Mouse (Mus musculus) embryonic facial prominence, embryonic 15.5 days (tissue): ENCODE measurements at regions not wholly inside any gene's neighbourhood (a gene's known extent, or its start where the extent isn't known, plus 50 kb on each side); places are given as distances from the start of the nearest gene placed in this dataset.

Experiments used
- ATAC-seq: fragments of 200-750 bp; cut with Nextera tagmentation; 2 replicates; pipeline ENCODE4 v1.8.0; 2017; ENCODE audit warnings: low read depth, moderate TSS enrichment; ENCODE audit not compliant: insufficient number of reproducible peaks, low FRiP score, low TSS enrichment
- H3K27ac ChIP-seq: fragments of 300-500 bp; sonication (generic); replicated peaks from 2 replicates; pipeline ENCODE4 v1.5.1; 2015; ENCODE audit warnings: mild to moderate bottlenecking, inconsistent platforms
- H3K27me3 ChIP-seq: fragments of 300-500 bp; sonication (generic); 2 replicates; pipeline ENCODE4 v1.6.1; 2015; ENCODE audit warnings: inconsistent platforms
- H3K36me3 ChIP-seq: fragments of 300-500 bp; sonication (generic); 2 replicates; pipeline ENCODE4 v1.6.1; 2015; ENCODE audit warnings: mild to moderate bottlenecking, inconsistent platforms
- H3K4me1 ChIP-seq: fragments of 300-500 bp; sonication (generic); 2 replicates; pipeline ENCODE4 v1.6.1; 2015; ENCODE audit warnings: inconsistent platforms
- H3K4me2 ChIP-seq: fragments of 300-500 bp; sonication (generic); replicated peaks from 2 replicates; pipeline ENCODE4 v1.6.1; 2015; ENCODE audit warnings: mild to moderate bottlenecking, inconsistent platforms
- H3K4me3 ChIP-seq: fragments of 300-500 bp; sonication (generic); replicated peaks from 2 replicates; pipeline ENCODE4 v1.5.1; 2015; ENCODE audit warnings: mild to moderate bottlenecking, inconsistent platforms
- H3K9ac ChIP-seq: fragments of 300-500 bp; sonication (generic); 2 replicates; pipeline ENCODE4 v1.6.1; 2015; ENCODE audit warnings: inconsistent platforms
- H3K9me3 ChIP-seq: fragments of 300-500 bp; sonication (generic); replicated peaks from 2 replicates; pipeline ENCODE4 v1.6.1; 2016; ENCODE audit warnings: inconsistent platforms
- WGBS: fragments of 180-500 bp; shearing (Covaris S2); methylation state at CpG from one replicate; pipeline ENCODE4 v1.1.7; 2015; 5-methylcytosine and 5-hydroxymethylcytosine counted together

DNA sequence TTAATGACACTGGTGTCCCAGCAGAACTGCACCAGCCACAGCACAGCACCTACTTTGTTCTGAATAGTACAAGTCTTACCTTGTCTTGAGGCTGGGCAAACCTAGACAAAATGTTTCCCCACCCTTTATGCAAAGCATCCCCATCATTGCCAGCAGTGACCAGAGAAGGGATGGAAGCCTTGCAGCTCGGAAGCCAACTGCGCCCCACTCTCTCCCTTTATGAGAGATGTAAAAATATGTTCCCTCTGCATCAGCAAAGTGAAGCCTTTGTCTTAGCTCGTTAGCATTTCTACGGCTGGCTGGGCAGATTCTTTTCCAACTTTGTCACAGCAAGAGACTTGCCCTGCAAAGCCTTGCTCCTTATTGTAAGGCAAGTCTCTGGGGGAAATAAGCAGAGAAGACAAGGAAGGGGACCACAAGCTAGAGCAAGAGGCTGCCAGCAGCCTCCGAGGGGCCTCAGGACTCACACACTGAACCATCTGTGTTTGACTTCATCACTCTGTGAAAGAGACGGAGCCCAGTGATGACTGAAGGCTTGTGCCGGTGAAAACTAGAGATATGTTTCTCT, 206.5 kb upstream of the Egln3 start:
- no peaks in the 10 kb centered on the region for H3K9me3 ChIP-seq
- 49% methylated on average over 7 of the region's 7 CpGs for WGBS
- no peak overlapping the region for H3K9ac ChIP-seq
- H3K36me3 ChIP-seq = no peaks in the 10 kb centered on the region
- ATAC-seq = no peak
- no peaks in the 10 kb centered on the region; the same call in 1 of the 2 replicates for H3K4me1 ChIP-seq
- no peak overlapping the region for H3K4me2 ChIP-seq
- no peak overlapping the region for H3K4me3 ChIP-seq
- H3K27me3 ChIP-seq = no peaks in the 10 kb centered on the region
- H3K27ac ChIP-seq = no peak overlapping the region

GRCm38 (mm10) chr12:54408906-54409305, 205.2 kb upstream of the Egln3 start:
- Histone ChIP-seq H3K4me2 (no peak overlapping the region), H3K4me1 (peaks cover 6% of the 10 kb centered on the region), H3K9me3 (no peaks in the 10 kb centered on the region), H3K36me3 (no peaks in the 10 kb centered on the region), H3K9ac (no peak overlapping the region), H3K4me3 (no peak overlapping the region), H3K27me3 (no peaks in the 10 kb centered on the region), H3K27ac (no peak overlapping the region)
- no peak for ATAC-seq
- 77% methylated on average over 6 of the region's 6 CpGs for WGBS

GRCm38 (mm10) chr12:54407301-54407896, 203.7 kb upstream of the Egln3 start:
- H3K4me1 ChIP-seq = peaks cover 6% of the 10 kb centered on the region
- H3K4me3 ChIP-seq = no peak overlapping the region
- H3K27ac ChIP-seq = no peak overlapping the region
- 58% methylated on average over 6 of the region's 6 CpGs for WGBS
- H3K9me3 ChIP-seq = no peaks in the 10 kb centered on the region
- H3K36me3 ChIP-seq = no peaks in the 10 kb centered on the region
- ATAC-seq = no peak
- H3K4me2 ChIP-seq = no peak overlapping the region
- no peaks in the 10 kb centered on the region for H3K27me3 ChIP-seq
- no peak overlapping the region for H3K9ac ChIP-seq

GRCm38 (mm10) chr12:54405066-54405465, 201.4 kb upstream of the Egln3 start:
- no peak overlapping the region for H3K9ac ChIP-seq
- WGBS = 33% methylated on average over 14 of the region's 14 CpGs
- ATAC-seq = peak; percentile 7; the same call in 1 of the 2 replicates
- H3K27me3 ChIP-seq = no peaks in the 10 kb centered on the region
- H3K4me3 ChIP-seq = no peak overlapping the region
- peak overlapping the region; percentile 19; the same call in 1 of the 2 replicates for H3K4me2 ChIP-seq
- no peaks in the 10 kb centered on the region for H3K36me3 ChIP-seq
- no peaks in the 10 kb centered on the region for H3K9me3 ChIP-seq
- peaks cover 6% of the 10 kb centered on the region for H3K4me1 ChIP-seq
- no peak overlapping the region for H3K27ac ChIP-seq

- H3K4me1 ChIP-seq = peaks cover 6% of the 10 kb centered on the region
- H3K27ac ChIP-seq = no peak overlapping the region
- 75% methylated on average over 6 of the region's 6 CpGs for WGBS
- no peak overlapping the region for H3K4me2 ChIP-seq
- no peaks in the 10 kb centered on the region for H3K9me3 ChIP-seq
- H3K27me3 ChIP-seq = no peaks in the 10 kb centered on the region
- ATAC-seq = no peak
- H3K36me3 ChIP-seq = no peaks in the 10 kb centered on the region
- H3K9ac ChIP-seq = no peak overlapping the region
- no peak overlapping the region for H3K4me3 ChIP-seq
Observed at GRCm38 (mm10) chr12:54402591-54402990, 198.9 kb upstream of the Egln3 start.

DNA sequence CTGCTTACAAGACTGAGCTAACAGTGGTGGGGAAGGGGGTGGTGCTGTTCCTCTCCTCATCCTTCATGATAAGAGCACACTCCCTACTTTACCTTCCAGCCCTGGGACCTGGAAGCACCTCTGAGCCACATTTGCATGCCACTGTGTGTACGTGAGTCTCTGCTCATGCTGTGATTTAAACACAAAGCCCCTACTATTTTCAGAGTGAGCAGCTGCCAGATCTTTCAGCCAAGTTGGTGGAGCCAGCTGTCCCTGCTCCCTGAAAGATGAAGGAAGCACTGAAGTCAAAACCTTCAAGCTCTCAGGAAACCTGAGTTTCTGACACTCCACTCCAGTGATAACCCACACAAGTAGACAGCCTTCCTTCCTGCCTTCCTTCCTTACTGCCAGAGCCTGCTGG, 198.0 kb upstream of the Egln3 start:
- Histone ChIP-seq H3K9ac (no peak overlapping the region), H3K36me3 (no peaks in the 10 kb centered on the region), H3K4me3 (no peak overlapping the region), H3K27ac (0 out of 2 replicates have a peak overlapping the region, but pooled peaks have one; percentile 14), H3K4me1 (peaks cover 6% of the 10 kb centered on the region), H3K9me3 (no peaks in the 10 kb centered on the region), H3K27me3 (no peaks in the 10 kb centered on the region), H3K4me2 (no peak overlapping the region)
- ATAC-seq = no peak
- WGBS = 56% methylated on average over 1 of the region's 1 CpGs

- Histone ChIP-seq H3K4me1 (peaks cover 6% of the 10 kb centered on the region), H3K36me3 (no peaks in the 10 kb centered on the region), H3K27ac (no peak overlapping the region), H3K9ac (no peak overlapping the region), H3K4me3 (no peak overlapping the region), H3K9me3 (0 out of 2 replicates have a peak, but pooled peaks cover 3% of the 10 kb centered on the region), H3K27me3 (no peaks in the 10 kb centered on the region), H3K4me2 (no peak overlapping the region)
- WGBS = 81% methylated on average over 5 of the region's 5 CpGs
- no peak for ATAC-seq
Observed at GRCm38 (mm10) chr12:54400084-54400483, 196.4 kb upstream of the Egln3 start.

DNA sequence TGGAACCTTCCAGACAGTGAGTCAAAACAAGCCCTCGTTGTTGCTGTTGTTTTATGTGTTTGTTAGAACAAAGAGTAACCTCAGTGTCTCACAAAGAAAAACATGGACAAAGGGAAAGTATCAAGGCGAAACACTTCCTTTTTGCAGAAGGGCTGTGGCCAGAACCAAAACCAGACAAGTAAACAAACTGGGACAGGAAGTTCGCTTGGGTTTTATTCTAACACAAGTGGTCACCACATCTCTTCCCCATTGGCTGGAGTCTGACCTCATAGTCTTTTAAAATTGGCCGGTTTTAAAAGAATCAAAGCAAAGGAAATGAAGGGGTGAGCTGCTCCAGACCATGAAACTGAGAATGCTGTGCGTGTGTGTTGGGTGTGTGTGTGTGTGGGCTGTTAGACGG, 194.4 kb upstream of the Egln3 start:
- no peaks in the 10 kb centered on the region for H3K27me3 ChIP-seq
- H3K4me2 ChIP-seq = no peak overlapping the region
- H3K4me3 ChIP-seq = no peak overlapping the region
- no peaks in the 10 kb centered on the region for H3K4me1 ChIP-seq
- 0 out of 2 replicates have a peak, but pooled peaks cover 3% of the 10 kb centered on the region for H3K9me3 ChIP-seq
- no peak for ATAC-seq
- H3K9ac ChIP-seq = no peak overlapping the region
- H3K27ac ChIP-seq = no peak overlapping the region
- WGBS = 65% methylated on average over 6 of the region's 6 CpGs
- H3K36me3 ChIP-seq = no peaks in the 10 kb centered on the region

DNA sequence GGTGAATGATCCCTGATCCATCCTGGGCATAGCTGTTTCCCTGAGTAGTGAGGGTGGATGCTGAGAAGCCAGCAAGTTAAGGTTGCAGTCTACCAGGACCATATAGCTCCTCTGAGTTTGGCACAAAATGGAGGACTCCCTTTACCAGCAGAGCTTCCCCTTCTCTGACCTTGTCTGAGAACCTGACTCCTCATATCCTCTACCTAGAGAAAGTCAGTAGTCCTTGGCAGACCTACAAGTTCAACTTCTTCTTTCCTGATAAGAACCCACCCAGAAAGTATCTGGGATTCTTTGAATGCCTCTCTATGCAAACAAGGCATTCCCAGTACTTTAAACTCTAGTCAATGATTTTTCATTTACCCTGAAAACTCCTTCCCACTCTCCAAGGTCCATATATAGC, 193.3 kb upstream of the Egln3 start:
- no peaks in the 10 kb centered on the region for H3K36me3 ChIP-seq
- no peaks in the 10 kb centered on the region for H3K4me1 ChIP-seq
- ATAC-seq = no peak
- no peak overlapping the region for H3K4me3 ChIP-seq
- no peak overlapping the region for H3K9ac ChIP-seq
- H3K4me2 ChIP-seq = no peak overlapping the region
- no peak overlapping the region for H3K27ac ChIP-seq
- H3K9me3 ChIP-seq = 0 out of 2 replicates have a peak, but pooled peaks cover 3% of the 10 kb centered on the region
- H3K27me3 ChIP-seq = no peaks in the 10 kb centered on the region

- WGBS = 71% methylated on average over 5 of the region's 5 CpGs
- Histone ChIP-seq H3K27ac (no peak overlapping the region), H3K4me3 (no peak overlapping the region), H3K4me2 (no peak overlapping the region), H3K36me3 (no peaks in the 10 kb centered on the region), H3K9me3 (0 out of 2 replicates have a peak, but pooled peaks cover 3% of the 10 kb centered on the region), H3K4me1 (no peaks in the 10 kb centered on the region), H3K9ac (no peak overlapping the region), H3K27me3 (no peaks in the 10 kb centered on the region)
- ATAC-seq = no peak
Observed at GRCm38 (mm10) chr12:54396341-54396740, 192.7 kb upstream of the Egln3 start.

GRCm38 (mm10) chr12:54385401-54385800, 181.7 kb upstream of the Egln3 start:
- H3K27ac ChIP-seq = no peak overlapping the region
- H3K4me3 ChIP-seq = no peak overlapping the region
- H3K4me1 ChIP-seq = no peaks in the 10 kb centered on the region
- WGBS = 32% methylated on average over 4 of the region's 4 CpGs
- H3K36me3 ChIP-seq = no peaks in the 10 kb centered on the region
- no peaks in the 10 kb centered on the region for H3K9me3 ChIP-seq
- no peaks in the 10 kb centered on the region for H3K27me3 ChIP-seq
- no peak; the same call in 1 of the 2 replicates for ATAC-seq
- no peak overlapping the region for H3K9ac ChIP-seq
- no peak overlapping the region for H3K4me2 ChIP-seq

DNA sequence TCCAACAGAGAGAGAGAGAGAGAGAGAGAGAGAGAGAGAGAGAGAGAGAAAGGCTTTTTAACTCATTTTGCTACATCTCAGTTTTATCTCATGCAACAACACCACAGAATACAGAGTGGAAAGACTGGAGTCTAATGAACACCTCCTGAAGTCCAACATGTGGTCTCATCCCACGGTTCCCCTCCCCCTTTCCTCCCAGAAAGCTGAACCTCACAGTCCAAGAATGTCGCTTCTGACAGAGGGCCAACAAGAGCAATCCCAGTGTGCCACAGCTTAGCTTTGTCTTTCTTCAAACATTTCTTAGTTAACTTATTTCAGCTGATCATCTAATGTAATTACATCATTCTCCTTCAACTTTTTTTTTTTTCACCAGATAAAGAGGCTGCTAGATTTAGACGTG, 180.5 kb upstream of the Egln3 start:
- H3K27ac ChIP-seq = no peak overlapping the region
- no peak for ATAC-seq
- no peak overlapping the region for H3K9ac ChIP-seq
- no peaks in the 10 kb centered on the region for H3K36me3 ChIP-seq
- H3K9me3 ChIP-seq = no peaks in the 10 kb centered on the region
- no peak overlapping the region for H3K4me3 ChIP-seq
- no peaks in the 10 kb centered on the region for H3K27me3 ChIP-seq
- no peaks in the 10 kb centered on the region for H3K4me1 ChIP-seq
- WGBS = 35% methylated on average over 3 of the region's 3 CpGs
- H3K4me2 ChIP-seq = no peak overlapping the region
